Mouse (Mus musculus) heart, postnatal 25 days (tissue): ENCODE results near the gene Tmem251. TPM values are rescaled to one million over a fixed set of nuclear protein-coding genes. Genes with fewer than 3 reads are reported as not detected.

Experiments used
- DNase-seq: peaks from one replicate; pipeline ENCODE4 v3.0.0; 2022; ENCODE audit warnings: low spot score
- intact Hi-C: fragments of 180-260 bp; cut with DNase I; formaldehyde crosslinking; loops from one replicate; pipeline ENCODE4 v1.15.1; 2025
- total RNA-seq, 2 experiments: library from RNA; stranded (reverse); gene quantifications; 2 replicates each; pipeline ENCODE4 v1.2.3; 2021

Gene Tmem251
- total RNA-seq: 1 to 10 TPM; 3.3 to 3.9 TPM

- intact Hi-C loops: loop anchor here (2.0 to 5.0 kb wide), 2 partner anchors 13 to 133 kb away; partner anchors contain the start of genes Btbd7, Gm28051, Gon7 and Ubr7
- DNase-seq: peak; percentile 82
These were observed at the start of gene Tmem251, which contains the start of gene Moap1 for GRCm38 (mm10) chr12:102743589-102744574. Gene Tmem251, plus strand, starts transcription at chr12:102743762. Gene Moap1, minus strand, starts transcription at chr12:102743661.

DNA sequence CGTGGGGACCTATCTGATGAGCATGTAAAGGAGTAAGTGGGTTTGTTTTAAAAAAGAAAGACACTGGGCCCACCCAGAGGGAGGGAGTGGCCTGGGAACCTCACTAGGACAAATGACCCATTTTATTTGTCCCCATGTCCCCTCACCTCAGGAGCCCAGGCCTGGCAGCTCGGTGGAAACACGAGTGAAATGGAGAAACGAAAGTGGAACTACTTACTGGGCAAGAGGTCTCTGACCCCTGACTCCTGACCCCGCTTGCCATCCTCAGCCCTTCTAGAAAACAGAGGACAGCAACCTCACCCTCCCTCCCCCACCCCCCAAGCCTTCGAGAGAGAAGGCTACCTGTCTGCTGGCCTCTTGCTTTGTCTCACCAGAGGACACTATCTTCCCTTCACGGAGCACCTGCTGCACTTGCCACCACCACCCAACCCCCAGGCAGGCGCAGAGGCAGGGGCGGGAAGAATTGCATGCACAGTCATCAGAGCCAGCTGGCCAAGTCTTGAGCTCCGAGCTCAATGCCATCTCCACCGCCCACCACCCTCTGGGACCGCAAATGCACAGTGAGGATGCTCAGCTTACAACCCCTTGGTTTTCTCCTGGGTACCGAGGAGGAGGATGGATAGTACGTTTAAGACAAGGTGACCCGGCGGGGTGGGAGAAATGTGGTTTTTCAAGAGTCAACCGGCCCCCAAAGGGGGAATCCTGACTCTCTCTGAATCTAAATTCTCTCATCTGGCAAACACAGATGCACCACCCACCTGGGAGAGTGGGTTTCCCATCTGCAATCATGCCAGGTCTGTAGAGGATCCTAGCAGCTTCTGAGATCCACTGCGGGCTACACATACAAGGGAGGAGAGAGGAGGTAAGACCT is 48.0 kb upstream of the Tmem251 start:
- intact Hi-C loops: no loop called here
- DNase-seq: no peak

DNA sequence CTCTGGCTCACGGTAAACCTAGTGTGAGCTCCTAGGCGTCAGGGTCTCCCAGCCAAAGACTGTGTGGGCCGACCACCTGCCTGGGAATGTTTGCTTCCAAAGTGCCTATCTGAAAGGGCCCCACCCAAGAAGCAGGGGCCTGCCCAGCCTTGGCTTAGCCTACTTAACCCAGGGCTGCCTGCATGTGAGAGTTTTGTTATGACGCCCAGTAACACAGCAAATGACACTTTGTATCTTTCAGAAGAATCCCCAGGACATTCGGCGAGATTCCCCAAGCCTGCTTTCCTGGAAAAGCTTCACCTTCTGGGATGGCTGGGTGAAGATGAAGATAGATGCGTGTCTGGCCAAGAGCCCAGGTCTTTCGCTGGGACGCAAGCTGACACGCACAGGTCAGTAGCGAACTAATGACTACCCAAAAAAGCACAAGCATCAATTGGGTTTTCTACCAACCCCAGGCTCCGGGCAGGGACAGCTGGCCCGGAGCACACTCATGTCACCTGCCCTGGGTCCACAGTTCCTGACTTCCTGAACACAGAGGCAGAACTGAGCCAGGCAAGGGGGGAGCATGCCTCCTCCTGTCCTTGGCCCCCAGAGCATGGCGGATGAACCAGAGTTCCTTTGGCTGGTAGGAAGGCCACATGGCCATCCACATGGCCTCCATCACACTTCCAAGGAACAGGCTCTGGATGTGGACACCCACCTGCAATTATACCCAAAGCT is 46.8 kb upstream of the Tmem251 start:
- intact Hi-C loops: no loop called here
- DNase-seq: no peak

DNA sequence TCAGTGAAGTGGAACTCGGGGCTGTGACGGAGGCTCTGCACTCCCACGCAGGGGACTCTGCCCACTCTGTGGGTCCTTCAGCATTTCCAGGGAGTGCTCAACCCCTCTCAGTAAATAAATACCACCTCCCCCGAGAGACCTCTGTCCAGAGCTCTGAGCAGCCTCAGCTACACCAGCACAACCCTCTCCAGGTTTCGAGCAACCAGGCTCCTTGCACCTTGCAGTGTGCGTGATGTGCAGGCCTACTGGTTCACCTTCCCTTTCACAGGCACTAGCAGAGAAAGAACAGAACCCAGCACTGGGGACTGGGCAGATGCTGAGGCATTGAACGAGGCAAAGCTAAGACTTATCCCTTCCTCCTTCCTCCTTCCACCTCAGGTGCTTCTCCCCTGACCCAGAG is 46.2 kb upstream of the Tmem251 start:
- DNase-seq: no peak

GRCm38 (mm10) chr12:102698089-102698684 is 45.4 kb upstream of the Tmem251 start:
- no peak for DNase-seq
- intact Hi-C loops: no loop called here

More for the DNA sequence above, 46.2 kb upstream of the Tmem251 start:
- intact Hi-C loops: no loop called here

DNA sequence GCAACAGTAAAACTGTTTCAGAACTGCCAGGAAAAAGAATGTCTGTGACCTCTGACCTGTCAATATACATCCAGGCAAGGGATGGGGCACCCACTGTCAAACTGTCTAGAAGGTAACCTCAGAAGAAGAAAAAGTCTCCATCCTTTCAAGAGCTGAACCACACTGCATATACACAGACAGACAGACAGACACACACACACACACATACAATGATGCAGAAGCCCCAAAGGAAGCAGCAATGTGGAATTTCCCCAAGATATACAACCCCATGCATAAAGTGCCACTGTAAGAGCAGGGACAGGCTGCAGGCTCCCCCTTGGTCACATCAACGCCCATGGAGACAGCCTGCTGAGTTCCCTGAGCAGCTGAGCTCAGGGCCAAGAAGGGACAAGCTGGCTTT is 44.4 kb upstream of the Tmem251 start:
- no peak for DNase-seq
- intact Hi-C loops: no loop called here

DNA sequence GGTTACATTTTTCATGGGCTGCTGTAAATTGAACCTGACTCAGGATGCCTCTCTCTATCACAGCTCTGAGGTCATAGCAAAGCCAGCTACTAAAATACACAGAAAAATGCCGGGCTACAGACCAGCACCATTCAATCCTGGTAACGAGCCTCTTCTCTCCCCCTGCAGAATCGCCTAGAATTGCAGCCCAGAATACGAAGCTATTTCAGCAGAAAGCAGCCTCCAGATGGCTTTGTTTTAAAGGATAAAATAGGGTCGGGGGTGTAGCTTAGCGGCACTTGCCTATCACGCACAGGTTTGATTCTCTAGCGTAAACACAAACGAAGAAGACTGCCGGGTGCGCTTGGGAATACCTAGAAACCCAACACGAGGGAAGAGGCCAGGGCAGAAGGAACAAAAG is 43.1 kb upstream of the Tmem251 start:
- DNase-seq: no peak
- intact Hi-C loops: no loop called here

DNA sequence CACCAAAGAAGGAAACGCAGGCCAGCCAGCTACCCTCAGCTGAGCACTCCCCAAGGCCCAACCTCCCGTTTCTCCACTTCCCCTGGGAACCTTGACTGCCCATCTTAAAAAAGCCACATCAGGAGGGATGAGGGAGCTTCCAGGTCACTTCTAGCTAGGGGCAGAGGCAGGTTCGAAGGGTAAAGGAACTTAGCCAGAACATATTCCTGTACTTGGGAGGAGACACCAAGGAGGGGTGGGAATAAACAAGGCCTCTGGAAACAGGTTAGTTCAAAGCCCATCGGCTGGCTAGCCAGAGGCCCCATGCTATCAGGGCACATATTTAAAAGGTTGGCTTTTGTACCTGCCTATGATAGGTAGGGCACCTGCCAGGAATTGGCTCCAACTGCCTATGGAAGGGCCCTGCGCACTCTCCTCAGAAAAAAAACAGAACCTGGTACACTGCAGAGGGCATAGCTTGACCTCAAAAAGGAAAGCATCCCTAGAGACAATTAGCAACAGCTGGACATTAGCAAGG is 41.8 kb upstream of the Tmem251 start:
- intact Hi-C loops: no loop called here
- DNase-seq: no peak

DNA sequence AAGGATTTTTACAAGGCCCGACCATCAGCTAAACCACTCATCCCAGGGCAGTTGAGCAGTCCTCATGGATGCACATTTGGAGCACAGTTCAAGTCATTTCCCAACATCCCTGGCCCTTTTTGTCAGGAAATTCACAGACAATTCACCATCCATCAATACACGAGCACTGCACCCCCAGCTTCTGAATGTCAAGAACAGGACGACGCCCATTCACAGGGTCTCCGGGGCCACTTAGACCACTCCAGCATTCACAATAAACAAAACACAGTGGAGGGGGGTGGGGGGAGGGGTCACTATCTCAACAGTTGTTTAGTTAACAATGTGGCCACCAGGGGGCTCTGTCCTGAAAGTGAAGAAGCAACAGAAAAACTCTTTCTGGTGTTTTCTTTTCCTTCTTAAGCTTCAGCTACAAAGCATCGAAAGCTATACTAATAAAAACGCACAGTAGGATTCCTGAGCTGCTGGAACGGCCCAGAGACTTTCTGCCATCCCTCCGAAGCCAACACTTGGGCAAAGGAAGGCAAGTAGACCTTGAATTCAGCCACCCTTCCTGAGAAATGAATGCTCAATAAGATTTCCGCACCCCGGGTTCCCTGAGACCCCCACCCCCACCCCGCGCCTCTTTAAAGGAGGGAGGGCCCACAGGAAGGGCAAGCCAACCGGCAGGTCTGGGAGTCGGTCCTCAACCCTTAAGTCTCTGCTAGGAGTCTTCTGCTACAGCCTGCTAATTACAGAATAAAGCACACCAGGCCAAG is 41.0 kb upstream of the Tmem251 start:
- no peak for DNase-seq
- intact Hi-C loops: no loop called here

DNA sequence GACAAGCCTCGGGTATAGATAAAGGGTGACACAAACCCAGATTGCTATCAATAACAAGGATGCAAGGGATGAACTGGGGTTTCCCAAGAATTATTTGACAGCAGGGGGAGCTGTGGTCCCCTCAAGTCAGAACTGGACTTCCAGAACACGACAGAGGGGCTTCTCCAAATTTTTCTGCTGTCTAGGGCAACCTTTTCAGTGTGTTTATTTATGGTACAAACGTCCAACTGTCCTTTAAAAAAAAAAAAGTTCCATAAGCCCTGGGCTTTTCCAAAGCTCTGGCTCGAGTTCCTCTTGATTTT is 40.5 kb upstream of the Tmem251 start:
- intact Hi-C loops: no loop called here
- DNase-seq: no peak

- DNase-seq: no peak
- intact Hi-C loops: no loop called here
These were observed 40.1 kb upstream of the Tmem251 start for GRCm38 (mm10) chr12:102703441-102703840.

GRCm38 (mm10) chr12:102703921-102704408 is 39.6 kb upstream of the Tmem251 start:
- no peak for DNase-seq
- intact Hi-C loops: no loop called here

GRCm38 (mm10) chr12:102704457-102705198 is 38.9 kb upstream of the Tmem251 start, which contains the start of gene Itpk1:
Gene Itpk1, minus strand, starts transcription at chr12:102704930.
- intact Hi-C loops: no loop called here
- no peak for DNase-seq

GRCm38 (mm10) chr12:102705216-102705871 is 38.2 kb upstream of the Tmem251 start:
- intact Hi-C loops: no loop called here
- peak; percentile 60 for DNase-seq

DNA sequence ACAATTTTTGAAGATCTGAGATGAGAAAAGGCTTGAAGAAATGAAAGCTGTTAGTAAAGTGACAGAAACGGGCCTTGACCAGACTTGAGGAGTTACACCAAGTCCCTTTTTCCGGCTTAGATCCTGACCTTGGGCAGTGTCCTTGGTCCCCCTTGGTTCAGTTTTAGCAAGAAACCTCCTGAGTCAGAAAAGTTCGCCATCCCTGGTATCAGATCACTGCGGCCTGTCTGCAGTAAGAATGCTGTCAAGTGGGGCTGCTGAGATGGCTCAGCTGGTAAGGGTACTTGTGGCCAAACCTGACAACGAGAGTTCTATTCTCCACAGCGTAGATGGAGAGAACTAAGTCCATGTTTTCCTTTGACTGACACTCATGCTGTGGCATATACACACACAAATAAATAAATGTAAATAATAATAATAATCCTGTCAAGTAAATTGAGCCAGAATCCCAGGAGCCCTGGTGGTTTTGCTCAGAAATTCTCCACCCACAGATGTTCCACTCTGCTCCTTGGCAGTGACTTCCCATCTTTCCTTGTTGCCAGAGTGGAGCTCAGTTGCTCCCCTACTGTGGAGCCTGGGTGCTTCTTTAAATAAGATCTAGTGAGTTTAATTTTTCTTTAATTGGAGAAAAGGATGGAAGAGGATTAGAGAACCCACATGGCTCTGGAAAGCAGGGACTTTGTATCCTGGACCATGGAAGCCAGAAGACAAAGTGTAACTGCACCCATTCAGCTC is 37.5 kb upstream of the Tmem251 start:
- intact Hi-C loops: loop anchor here (2.0 kb wide), 1 partner anchor 127 kb away; no protein-coding TSS in a partner anchor
- no peak for DNase-seq

- no peak for DNase-seq
- intact Hi-C loops: loop anchor here (2.0 kb wide), 1 partner anchor 128 kb away; no protein-coding TSS in a partner anchor
These were observed 36.6 kb upstream of the Tmem251 start for GRCm38 (mm10) chr12:102706833-102707463.
